Mouse (Mus musculus) megakaryocyte, embryonic 14.5 days (primary cell): ENCODE data around the gene Tead1.

Experiments
- FLI1 ChIP-seq: IDR thresholded peaks from 2 replicates; pipeline ENCODE4 v1.6.1; 2012; ENCODE audit warnings: low read length, inconsistent platforms, mixed read lengths
- GATA1 ChIP-seq: IDR thresholded peaks from 3 replicates; pipeline ENCODE4 v1.6.1; 2012; ENCODE audit warnings: mixed read lengths, low read length, inconsistent platforms, borderline replicate concordance

- TF ChIP-seq GATA1 (no peak), FLI1 (no peak)
Measured at GRCm38 (mm10) chr7:112813163-112813562, 134.0 kb downstream of the Tead1 start.
